Mouse (Mus musculus) adipocyte (in vitro differentiated cells): ENCODE results near the gene Asb11.

ENCODE experiments used
- DNase-seq: peaks from one replicate; pipeline ENCODE4 v3.0.0-alpha.2; 2016; ENCODE audit warnings: low spot score

Asb11 gene

DNA sequence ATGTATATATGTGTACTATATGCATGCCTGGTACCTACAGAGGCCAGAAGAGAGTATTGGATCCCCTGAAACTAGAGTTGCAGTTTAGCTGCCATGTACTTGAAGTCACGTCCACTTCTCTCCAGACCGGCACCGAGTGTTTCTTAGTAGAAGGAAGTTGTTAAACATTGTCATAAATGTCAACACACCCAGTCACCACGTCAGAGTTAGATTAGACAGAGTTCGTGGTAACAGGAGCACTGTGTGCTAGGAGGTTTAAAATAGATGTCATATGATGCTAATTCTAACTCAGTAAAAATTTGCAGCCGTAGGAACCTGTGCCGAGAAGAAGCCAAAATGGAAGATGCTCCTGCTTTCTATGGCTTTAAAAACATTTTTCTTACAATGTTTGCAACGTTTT, at the start of gene Asb11:
TSS of gene Asb11 (plus strand) at position 286 of the 400 bp plus-strand sequence.
- no peak for DNase-seq

DNA sequence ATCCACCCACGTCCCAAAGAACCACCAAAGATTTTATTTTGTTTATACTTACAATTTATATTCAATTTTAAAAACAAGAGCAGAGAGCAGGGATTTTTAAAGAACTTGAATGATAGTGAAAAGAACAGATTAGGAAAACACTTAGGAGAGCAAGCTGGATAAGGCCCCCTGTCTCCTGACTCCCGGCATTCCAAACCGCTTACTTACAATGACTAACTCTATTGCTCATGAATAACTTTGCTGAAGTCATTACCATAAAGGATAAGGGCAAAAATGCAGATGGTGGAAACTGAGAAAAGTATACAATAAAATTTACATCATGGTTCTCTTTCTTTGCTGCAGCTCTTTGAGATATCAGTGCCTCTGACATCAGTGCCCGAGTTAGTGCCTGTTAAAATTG, 42.7 kb upstream of the Asb11 start:
- DNase-seq: no peak

DNA sequence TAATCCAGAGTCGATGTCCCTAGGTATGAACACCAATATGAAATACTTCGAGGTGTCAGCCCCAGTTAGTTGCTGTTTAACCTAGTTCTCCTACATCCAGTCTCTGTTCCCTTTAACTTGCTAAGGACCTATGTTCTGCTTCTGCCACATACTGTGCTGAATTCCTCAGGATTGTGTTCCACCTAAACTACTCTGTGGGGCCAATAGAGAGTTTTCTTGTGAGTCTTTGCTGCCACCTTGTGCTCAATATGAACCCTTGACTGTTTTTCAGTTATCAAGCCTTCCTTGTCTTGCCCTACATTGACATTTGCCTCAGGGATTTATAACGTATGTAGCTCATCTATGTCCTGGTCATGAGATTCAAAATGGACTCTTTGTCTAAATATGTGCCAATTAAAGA, 38.3 kb upstream of the Asb11 start:
- peak; percentile 67 for DNase-seq

DNA sequence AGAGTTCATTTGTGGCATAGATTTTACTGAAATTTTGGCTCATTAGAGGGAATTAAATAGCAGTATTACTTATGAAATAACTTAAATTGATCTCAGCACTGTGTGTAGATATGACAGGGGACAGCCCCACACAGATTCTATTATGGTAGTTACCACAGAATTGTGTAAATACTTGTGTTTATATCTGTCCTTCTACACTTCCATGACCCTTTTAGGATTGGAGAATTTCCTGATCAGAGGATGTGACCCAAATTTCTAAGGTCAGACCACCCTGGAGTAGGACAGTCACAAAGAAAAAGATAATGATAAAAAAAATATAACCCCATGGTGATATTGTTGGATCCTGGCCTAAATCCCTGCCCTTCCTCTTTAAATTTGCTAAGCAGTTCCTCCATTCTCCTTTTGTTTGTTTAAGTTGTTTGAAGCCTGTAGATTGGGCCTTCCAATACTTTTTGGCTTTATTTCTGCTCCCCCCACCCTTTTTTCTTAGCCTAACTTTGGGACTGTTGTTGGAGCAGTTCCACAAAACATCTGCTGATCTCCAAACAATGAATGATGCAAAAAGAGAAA, 31.6 kb upstream of the Asb11 start:
- no peak for DNase-seq

DNA sequence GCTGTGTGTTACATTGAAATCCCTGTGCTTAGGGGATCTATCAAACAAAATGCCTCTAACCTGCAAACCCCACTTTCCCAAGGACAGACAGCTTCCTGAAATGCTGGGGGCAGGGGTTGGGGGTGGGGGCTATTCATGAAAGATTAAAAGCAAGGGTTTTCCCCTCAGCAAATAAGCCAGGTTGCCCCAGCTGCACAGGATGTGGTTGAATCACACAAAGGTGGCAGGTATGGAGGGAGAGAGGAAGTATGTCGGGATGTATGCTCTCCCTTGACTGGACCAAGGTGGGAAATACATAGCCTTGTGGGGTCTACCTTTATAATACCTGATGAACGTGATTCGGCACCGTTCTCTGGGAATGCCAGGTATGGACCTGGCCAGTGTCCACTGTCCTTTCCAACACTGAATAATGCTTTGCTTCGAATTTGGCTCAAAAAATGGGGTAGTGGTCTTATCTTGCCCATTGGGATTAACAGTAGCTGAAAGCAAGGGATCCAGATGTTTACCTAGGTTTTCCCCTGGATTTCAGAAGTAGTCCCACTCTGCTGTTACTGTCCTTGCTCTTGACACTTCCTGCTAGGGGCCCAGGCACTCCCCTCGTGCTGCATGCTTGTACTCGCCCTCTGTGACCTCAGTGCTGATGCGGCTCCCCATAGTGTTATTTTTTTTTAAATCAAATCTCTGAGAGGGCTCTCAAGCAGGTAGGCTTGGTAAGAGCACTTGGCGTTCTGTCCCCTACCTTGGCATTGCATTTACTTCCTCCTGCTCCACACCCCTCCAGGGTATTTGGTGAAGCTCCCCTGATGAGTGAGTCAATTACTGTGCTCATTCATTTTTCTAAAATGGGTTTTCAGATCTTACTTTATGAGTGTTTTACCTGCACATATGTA, 30.4 kb upstream of the Asb11 start:
- DNase-seq: no peak

DNA sequence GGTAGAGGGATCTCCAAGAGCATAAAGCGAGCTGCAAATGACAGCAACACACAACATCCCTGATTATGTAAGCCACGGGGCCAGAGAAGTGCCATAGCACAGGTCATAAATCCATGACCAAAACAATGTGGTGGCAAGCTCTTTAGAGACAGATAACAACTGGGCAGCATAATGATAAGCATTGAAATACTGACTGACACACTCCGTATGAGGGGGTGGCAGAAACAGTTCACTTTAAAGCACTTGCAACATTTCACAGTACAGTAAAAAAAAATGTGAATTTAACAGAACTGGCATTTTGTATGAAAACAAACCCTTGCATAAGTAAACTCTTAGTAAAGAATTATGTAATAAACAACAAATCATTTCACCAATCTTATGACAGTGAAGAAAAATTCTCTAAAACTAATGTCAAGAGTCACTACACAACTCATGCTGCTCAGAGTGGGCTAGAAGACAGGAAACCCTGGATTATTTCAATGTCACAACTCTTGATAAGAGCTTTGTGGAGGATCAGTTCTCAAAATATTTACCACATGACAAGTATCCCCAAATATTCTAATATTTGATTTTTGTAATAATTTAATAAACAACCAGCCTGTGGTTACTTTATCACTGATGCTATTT, 28.4 kb upstream of the Asb11 start:
- DNase-seq: peak; percentile 49

DNA sequence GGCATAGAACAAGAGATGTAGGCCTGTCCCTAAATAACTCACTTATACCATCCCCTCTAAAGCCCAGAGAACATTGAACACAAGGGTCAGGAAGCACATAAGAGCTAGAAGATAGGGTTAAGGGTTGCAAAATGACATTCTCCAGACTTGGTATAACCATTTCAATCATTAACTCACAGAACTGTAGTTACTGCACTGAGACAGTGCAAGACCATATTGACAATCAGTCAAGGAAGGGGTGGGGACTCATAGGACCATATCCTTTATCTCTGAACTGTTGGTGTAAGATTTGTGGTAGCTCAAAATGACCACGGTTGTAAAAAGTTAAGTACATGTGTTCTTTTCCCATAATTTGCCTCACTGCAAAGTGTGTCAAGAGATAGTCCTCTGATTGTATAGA, 26.2 kb upstream of the Asb11 start:
- no peak for DNase-seq

DNA sequence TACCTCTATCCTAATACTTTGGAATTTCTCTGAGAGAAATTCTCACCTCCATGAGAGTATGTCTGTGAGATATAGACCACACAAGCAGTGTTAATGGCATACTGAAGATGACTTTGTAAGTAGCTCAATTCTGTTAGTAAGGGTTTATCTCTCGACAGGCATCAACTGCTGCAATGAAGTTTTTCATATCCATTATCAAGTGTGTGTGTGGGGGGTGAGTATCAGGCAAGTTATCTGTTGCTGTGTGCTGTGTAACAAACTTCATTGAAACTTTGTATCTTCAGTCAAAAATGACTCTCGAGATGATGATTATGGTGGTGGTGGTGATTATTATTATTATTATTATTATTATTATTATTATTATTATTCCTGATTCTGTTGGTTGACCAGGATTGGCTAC, 20.0 kb upstream of the Asb11 start:
- no peak for DNase-seq

DNA sequence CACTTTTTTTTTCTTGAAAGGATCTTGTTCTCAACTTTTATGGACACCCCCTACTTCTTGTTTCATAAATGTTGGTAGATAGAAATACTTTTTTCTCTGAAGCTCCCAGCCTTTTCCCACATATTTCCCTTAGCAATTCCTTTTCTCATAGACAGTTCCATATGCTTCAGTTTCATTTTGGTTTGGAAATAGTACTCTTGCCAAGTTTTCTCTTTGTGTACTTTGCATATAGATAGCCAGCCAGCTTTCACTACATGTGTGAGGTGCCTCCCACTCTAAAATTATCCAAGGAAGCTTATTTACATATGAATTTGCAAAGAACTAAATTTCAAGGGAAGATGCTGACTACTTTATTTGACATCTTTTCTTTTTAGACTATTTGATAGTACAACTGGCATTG, 18.8 kb upstream of the Asb11 start:
- no peak for DNase-seq

DNA sequence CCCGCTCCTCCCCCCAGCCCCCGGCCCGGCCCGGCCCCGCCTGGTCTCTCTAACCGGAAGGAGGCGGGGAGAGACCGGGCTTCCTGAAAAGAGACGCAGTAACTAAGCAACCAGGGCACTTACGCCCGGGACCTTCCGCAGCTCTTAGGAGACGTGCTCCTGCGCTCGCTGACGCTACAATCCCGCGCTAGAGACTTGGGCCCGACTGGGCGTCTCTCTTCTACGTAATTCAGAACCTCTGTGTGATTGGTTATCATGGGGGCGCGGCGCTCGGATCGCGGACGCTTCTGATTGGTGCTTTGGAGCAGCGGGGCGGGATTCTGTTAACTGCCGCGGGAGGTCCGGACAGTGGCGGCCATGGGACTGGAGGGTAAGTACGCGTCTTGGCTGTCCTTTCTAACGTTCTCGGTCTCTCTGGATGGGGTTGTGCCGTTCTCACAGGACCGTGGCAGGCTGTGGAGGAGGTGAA, 17.3 kb upstream of the Asb11 start, which contains the start of gene Piga:
TSS of gene Piga (plus strand) at position 317 of the 469 bp plus-strand sequence.
- peak; percentile 96 for DNase-seq

DNA sequence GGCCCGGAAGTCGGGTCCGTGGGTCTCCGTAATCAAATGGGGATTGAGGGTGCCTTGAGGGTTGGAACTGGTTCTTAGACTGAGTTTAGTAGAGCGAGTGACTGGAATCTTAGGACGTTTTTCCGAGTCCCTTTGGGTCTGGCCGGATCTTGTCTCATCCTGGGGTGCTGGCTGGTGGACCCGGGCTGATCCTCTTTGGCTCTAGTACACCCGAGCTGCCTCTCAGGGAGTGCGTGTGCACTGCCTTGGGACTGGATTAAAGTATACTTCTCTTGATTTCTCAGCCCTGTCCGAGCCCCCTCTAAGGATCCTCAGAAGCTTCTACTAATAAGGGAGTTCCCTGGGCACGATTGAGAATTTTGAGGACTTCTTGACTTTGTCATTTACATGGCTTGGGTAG, 16.8 kb upstream of the Asb11 start:
- DNase-seq: no peak

DNA sequence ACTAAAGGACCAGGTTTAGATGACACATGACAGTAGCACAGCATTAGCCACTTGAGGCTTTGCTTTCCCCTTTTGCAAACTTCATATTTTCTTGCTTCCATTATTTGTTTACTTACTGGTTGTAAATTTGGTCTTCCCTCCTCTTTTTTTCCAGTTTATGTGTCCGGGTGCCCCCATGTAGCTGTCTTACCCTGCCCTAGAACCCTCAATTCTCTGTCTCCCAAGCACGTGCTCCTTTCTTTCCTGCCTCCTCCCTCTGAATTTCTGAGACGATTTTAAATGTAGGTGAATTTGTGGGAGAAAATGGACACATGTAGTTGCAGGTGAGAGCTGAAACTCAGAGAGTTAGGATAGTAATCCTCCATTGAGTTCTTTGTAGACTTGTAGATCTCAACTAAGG, 16.3 kb upstream of the Asb11 start:
- no peak for DNase-seq

DNA sequence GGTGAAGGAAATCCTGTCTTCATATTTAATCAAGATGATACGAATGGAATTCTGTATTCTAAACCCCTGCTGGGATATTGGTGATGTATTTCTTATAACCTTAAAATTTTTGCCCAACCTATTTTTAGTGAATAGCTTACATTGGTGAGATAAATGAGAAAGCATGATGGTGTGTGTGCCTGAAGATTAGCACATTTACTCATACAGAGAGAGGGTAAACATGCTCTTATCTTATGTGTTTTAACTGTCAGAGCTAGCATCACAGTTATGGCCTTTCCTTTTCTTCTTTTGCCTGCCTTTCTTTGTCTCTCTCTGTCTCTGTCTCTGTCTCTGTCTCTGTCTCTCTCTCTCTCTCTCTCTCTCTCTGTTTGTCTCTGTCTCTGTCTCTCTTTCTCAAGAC, 12.0 kb upstream of the Asb11 start:
- no peak for DNase-seq

DNA sequence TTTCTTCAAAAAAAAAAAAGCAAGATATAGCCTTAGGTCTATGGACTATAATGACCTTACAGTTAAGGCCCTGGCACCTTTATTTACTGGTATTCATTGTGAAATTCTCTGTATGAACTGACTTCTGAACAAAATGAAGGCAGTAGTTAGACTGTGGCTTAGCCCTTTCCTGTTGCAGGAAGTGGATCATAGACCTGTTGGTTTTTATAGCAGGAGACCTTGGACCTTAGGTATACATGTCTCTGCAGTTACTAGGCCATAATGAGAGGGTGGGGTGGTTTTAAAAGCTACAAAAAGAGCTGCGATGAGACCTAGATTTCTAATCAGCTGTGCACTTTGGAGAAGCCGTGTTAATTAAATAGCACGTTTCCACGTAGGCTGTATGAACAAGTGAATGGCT, 9.5 kb upstream of the Asb11 start:
- DNase-seq: no peak

DNA sequence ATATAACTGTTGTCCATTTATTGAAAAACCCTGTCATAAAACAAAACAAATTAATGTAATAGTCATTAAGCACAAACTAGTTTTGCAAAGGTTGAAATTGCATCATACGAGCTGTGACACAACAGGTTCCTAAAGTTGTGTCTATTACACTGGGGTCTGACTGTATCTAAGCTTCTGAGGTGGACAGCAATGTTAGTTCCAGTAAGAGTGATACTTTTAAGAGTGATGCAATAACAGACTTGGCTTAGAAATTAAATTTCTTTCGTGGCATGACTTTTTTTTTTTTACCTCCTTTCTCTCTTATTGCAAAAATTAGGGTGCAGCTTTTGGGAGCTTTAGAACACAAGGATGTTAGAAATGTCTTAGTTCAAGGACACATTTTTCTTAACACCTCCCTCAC, 8.6 kb upstream of the Asb11 start:
- peak; percentile 7 for DNase-seq

DNA sequence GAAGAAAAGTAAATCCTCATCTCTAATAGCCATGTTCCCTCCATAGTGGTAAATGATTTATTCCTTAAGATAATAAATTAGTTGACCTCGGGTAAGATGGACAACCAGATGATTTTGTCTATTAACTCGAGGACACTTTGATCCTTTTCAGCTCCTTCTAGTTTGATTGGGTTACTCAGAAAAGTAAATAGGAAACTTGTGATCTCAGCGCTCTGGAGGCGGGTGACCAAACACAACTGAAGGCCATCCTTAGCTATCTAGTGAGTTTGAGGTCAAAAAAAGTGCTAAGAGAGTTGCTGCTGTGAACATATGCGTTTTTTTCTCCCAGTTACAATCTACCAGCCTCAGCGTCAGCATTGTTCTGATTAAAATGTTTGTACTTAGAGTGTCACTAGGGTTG, 6.2 kb upstream of the Asb11 start:
- DNase-seq: no peak

DNA sequence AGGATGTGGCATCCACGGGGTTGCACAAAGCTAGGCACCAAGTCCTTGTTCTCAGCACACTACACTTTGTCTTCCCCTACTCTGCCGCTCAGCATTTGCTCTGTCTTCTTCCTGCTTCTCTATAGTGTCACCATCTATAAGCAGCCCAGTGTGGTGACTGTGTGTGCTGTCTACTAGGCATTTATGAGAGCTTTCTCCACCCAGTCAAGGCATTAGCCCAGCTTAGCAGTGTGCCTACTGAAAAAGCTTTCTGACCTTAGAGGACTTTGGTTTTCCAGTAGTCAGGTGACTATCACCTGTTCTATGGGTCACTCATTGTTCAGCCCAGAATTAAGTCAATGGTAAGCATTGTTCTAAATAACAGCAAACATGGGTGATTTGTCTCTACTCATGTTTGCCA, 5.7 kb upstream of the Asb11 start:
- DNase-seq: no peak

DNA sequence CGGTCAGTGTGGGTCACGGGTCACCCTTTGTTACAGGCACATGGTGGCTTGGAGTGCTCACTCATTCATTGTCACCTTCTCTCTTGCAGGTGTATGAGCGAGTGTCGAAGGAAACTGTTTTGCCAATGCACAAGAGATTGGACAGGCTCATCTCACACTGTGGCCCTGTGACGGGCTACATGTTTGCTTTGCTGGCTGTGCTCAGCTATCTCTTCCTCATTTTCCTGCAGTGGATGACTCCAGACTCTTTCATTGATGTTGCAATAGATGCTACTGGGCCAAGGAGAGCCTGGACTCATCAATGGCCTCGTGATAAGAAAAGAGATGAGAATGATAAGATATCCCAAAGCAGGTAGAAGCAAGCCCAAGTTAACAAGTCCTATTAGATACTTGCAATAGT, 5.3 kb upstream of the Asb11 start:
- no peak for DNase-seq

DNA sequence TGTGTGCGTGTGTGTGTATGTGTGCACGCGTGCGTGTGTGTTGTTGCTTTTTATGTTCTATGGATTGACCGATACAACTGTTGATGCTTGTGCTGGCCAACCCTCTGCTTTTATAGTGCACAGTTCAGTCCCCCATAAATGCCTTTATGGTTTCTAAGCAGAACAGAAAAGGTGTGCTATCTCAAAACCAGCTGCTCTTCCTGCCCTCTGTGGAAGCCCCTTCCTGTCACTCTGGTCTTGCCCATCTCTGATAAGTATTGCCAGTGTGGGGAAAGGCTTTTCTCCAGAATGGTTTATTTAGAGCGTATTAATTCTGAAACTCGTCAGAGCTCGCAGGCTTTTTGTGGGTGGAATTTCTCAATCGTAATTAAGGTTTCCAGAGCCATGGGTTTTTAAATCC, 4.1 kb upstream of the Asb11 start:
- no peak for DNase-seq

DNA sequence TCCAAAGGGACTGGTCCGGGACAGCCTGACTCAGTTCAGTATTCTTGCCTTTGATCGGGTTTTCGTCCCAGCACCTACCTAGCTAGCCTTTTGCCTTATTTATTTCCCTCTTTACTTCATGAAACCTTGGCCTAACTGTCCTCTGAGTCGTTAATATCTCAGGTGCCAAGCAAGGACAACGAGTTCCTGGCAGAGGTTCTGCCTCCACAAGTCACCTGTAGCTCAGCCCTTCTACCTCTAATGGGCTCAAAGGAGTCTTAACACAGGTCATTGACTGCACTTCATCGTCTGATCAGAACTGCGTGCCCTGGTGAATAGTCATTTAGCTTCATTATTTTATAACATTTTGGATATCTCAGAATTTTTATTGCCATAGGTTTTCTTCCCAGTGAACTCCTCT, 2.7 kb downstream of the Asb11 start:
- no peak for DNase-seq

DNA sequence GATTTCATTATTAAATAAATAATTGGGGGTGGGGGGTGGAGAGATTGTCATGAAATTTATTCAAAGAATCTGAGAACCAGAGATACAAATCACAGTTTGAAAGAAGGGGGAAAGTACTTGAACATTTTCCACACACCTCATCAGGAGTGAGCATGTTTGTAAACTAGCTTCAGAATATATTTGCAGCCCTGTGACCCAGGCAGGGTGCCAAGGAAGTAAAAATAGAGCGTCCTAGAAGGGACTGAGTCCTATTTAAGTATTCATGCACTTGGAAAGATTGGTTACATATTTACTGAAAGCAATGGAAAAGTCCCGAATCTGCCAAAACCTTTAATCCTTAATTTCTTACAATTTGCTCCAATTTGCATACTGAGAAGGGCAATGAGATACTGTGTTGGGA, 3.3 kb downstream of the Asb11 start:
- DNase-seq: peak; percentile 45

DNA sequence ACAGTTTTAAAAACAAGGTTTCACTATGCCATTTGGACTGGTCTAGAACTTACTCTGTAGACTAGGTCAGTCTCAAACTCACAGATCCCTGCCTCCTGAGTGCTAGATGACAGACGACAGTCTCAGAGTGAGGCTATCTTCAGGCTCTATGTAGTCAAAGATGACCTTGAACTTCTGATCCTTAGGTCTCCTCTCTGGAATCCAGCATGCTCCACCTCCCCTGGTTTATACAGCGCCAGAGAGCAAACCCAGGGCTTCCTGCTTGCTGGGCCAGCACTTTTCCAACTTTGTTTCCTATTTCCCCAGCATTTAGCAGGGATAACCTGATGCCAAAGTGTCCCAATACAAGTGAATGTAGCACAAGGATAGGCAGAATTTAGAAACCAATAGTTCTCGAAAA, 3.9 kb downstream of the Asb11 start:
- DNase-seq: no peak

DNA sequence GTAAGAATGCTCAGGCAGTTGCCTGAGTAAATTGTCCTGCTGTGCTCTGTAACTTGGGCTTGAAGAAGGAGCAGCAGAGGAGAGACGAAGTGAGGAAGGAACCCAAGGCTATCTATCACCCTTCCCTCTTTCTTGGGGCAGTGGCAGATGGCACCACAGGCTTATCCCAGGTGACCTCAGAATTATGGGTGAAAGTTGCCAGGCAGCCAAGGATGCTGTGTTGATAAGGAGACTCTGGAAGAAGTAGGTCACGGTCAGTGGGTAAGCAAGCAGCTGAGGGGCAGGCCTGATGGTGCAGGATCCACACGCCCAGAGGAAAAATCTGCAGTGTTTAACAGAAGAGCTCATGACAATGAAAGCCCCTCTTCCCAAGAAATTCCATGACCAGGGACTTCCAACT, 4.5 kb downstream of the Asb11 start:
- no peak for DNase-seq
